Comparison of ENCODE assay signal across 8 mouse cellular contexts in the genomic region with DNA sequence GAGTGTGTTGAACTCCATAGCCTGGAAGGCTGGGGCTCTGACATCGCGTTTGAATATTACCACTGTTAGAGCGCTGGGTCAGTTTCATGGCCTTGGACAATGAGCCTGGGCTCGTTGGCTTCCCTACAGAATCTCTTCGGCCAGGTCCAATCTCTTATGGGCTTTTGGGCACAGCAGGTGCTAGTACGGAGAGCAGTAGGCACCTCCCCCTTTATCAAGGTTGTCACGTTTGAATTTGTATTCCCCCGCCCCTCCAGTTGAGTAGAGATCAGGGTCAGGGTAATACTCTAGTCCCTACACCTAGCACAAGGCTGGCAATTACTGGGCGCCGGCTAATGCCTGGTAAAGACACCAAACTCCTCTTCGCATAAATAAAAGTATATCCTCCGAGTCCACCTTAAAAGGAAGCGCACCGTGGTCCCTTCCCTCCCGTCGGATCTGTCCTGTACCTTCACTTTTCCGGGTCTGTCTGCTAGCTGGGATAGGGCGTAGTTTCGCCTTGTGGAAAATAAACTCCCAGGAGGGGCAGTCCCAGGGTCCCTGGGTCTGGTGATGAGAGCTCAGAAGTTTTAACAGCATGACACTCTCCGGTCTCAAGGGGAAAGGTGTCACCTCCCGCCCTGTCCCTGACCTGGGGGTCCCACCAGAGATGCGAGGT. TPM values are rescaled to one million over a fixed set of nuclear protein-coding genes. Genes with fewer than 3 reads are reported as not detected.
DNase-seq lines count a peak whose midpoint lies in the region; ATAC-seq lines count a peak whose summit lies in the region.

No protein-coding gene starts in this region.

- peak overlapping the region; percentile 23; the same call in 1 of the 2 replicates for H3K27ac ChIP-seq in kidney, embryonic 16.5 days (ENCODE audit: low read length)
- peak overlapping the region; percentile 24; the same call in 1 of the 2 replicates for H3K27ac ChIP-seq in brown adipose tissue, adult 24 weeks (replicated peaks; ENCODE audit: low read depth, low read length)
- H3K27ac ChIP-seq in hindbrain, embryonic 10.5 days = peak overlapping the region; percentile 80
- peak overlapping the region; percentile 78 for H3K27ac ChIP-seq in midbrain, embryonic 10.5 days (replicated peaks)

- H3K4me3 ChIP-seq in kidney, embryonic 16.5 days (ENCODE audit: low read length) = peak overlapping the region; percentile 90
- H3K4me3 ChIP-seq in brown adipose tissue, adult 24 weeks (ENCODE audit: insufficient read depth, low read depth, low read length) = peak overlapping the region; percentile 79
- H3K4me3 ChIP-seq in hindbrain, embryonic 10.5 days = peak overlapping the region; percentile 93
- H3K4me3 ChIP-seq in midbrain, embryonic 10.5 days = peak overlapping the region; percentile 80

- H3K4me1 ChIP-seq in kidney, embryonic 16.5 days (ENCODE audit: insufficient read depth, low read length) = peaks cover 33% of the 10 kb centered on the region
- peaks cover 2% of the 10 kb centered on the region; the same call in 1 of the 2 replicates for H3K4me1 ChIP-seq in brown adipose tissue, adult 24 weeks (ENCODE audit: control insufficient read depth, insufficient read depth, insufficient read length, low read length)
- H3K4me1 ChIP-seq in hindbrain, embryonic 10.5 days (replicated peaks) = peaks cover 58% of the 10 kb centered on the region
- peaks cover 57% of the 10 kb centered on the region for H3K4me1 ChIP-seq in midbrain, embryonic 10.5 days

- under 1% methylated on average over 22 of the region's 22 CpGs for WGBS in kidney, embryonic 16.5 days
- WGBS in hindbrain, embryonic 10.5 days = under 1% methylated on average over 22 of the region's 22 CpGs
- WGBS in midbrain, embryonic 10.5 days = under 1% methylated on average over 22 of the region's 22 CpGs

- H3K27me3 ChIP-seq in kidney, embryonic 16.5 days (ENCODE audit: insufficient read depth, low read length) = peaks cover 26% of the 10 kb centered on the region
- peaks cover 41% of the 10 kb centered on the region for H3K27me3 ChIP-seq in hindbrain, embryonic 10.5 days (ENCODE audit: insufficient read depth, poor library complexity, severe bottlenecking)
- peaks cover 43% of the 10 kb centered on the region for H3K27me3 ChIP-seq in midbrain, embryonic 10.5 days (ENCODE audit: low read depth, poor library complexity, severe bottlenecking)

- peak; percentile 18; the same call in 1 of the 2 replicates for ATAC-seq in kidney, embryonic 16.5 days (ENCODE audit: low FRiP score, low TSS enrichment)

- no peaks in the 10 kb centered on the region for H3K36me3 ChIP-seq in kidney, embryonic 16.5 days (ENCODE audit: insufficient read depth, low read length)
- peaks cover 9% of the 10 kb centered on the region for H3K36me3 ChIP-seq in hindbrain, embryonic 10.5 days
- peaks cover 9% of the 10 kb centered on the region; the same call in 1 of the 2 replicates for H3K36me3 ChIP-seq in midbrain, embryonic 10.5 days

- peak overlapping the region; percentile 94 for H3K4me2 ChIP-seq in kidney, embryonic 16.5 days (replicated peaks; ENCODE audit: low read depth, low read length)

- peak overlapping the region; percentile 77 for H3K9ac ChIP-seq in kidney, embryonic 16.5 days (replicated peaks; ENCODE audit: low read length)

- no peaks in the 10 kb centered on the region for H3K9me3 ChIP-seq in kidney, embryonic 16.5 days (ENCODE audit: low read length)
- H3K9me3 ChIP-seq in hindbrain, embryonic 10.5 days = no peaks in the 10 kb centered on the region
- H3K9me3 ChIP-seq in midbrain, embryonic 10.5 days (replicated peaks) = no peaks in the 10 kb centered on the region

- no peak for DNase-seq in kidney, adult 8-10 months
- no peak for DNase-seq in hindbrain, embryonic 10.5 days (ENCODE audit: low spot score)
- no peak for DNase-seq in midbrain, embryonic 10.5 days (ENCODE audit: low spot score)
- no peak for DNase-seq in spleen, postnatal 10 days (ENCODE audit: low spot score in 2 of 2)
- no peak for DNase-seq in spleen, postnatal 36 days (ENCODE audit: low spot score in 2 of 2)
- DNase-seq in retina, postnatal 1 day = no peak

RNA-seq across cellular contexts. Expression of a gene that starts 1.2 kb away (rescaled TPM):
- 28.2 and 28.4 TPM in 2 replicates for polyA plus RNA-seq in kidney, embryonic 16.5 days (2015; fragmentation: Nextera tagmentation; extraction: Ambion mirVana)
- 8.8 and 9.4 TPM in 2 replicates for polyA plus RNA-seq in brown adipose tissue, adult 24 weeks (2012; ENCODE audit: insufficient read depth, insufficient read length, missing spikeins)
- polyA plus RNA-seq in hindbrain, embryonic 10.5 days (2016; fragmentation: Nextera tagmentation; extraction: Ambion mirVana) = 23.2 and 24.2 TPM in 2 replicates
- 25.4 and 27.3 TPM in 2 replicates for polyA plus RNA-seq in midbrain, embryonic 10.5 days (2016; fragmentation: Nextera tagmentation; extraction: Ambion mirVana)

RNA-seq across cellular contexts. Expression of a gene that starts 3.7 kb away (rescaled TPM):
- polyA plus RNA-seq in kidney, embryonic 16.5 days (2015; fragmentation: Nextera tagmentation; extraction: Ambion mirVana) = 3.8 and 5.0 TPM in 2 replicates
- polyA plus RNA-seq in brown adipose tissue, adult 24 weeks (2012; ENCODE audit: insufficient read depth, insufficient read length, missing spikeins) = 5.3 and 6.1 TPM in 2 replicates
- polyA plus RNA-seq in hindbrain, embryonic 10.5 days (2016; fragmentation: Nextera tagmentation; extraction: Ambion mirVana) = 2.5 and 2.8 TPM in 2 replicates
- 2.3 and 3.0 TPM in 2 replicates for polyA plus RNA-seq in midbrain, embryonic 10.5 days (2016; fragmentation: Nextera tagmentation; extraction: Ambion mirVana)

RNA-seq across cellular contexts. Expression of a gene that starts 11.2 kb away (rescaled TPM):
- 26.1 and 26.9 TPM in 2 replicates for polyA plus RNA-seq in kidney, embryonic 16.5 days (2015; fragmentation: Nextera tagmentation; extraction: Ambion mirVana)
- 10.4 and 13.2 TPM in 2 replicates for polyA plus RNA-seq in brown adipose tissue, adult 24 weeks (2012; ENCODE audit: insufficient read depth, insufficient read length, missing spikeins)
- 27.6 and 33.1 TPM in 2 replicates for polyA plus RNA-seq in hindbrain, embryonic 10.5 days (2016; fragmentation: Nextera tagmentation; extraction: Ambion mirVana)
- polyA plus RNA-seq in midbrain, embryonic 10.5 days (2016; fragmentation: Nextera tagmentation; extraction: Ambion mirVana) = 33.5 and 37.6 TPM in 2 replicates

RNA-seq across cellular contexts. Expression of a gene that starts 20.5 kb away (rescaled TPM):
- 16.1 and 16.2 TPM in 2 replicates for polyA plus RNA-seq in kidney, embryonic 16.5 days (2015; fragmentation: Nextera tagmentation; extraction: Ambion mirVana)
- 4.9 and 5.3 TPM in 2 replicates for polyA plus RNA-seq in brown adipose tissue, adult 24 weeks (2012; ENCODE audit: insufficient read depth, insufficient read length, missing spikeins)
- polyA plus RNA-seq in hindbrain, embryonic 10.5 days (2016; fragmentation: Nextera tagmentation; extraction: Ambion mirVana) = 0.15 and 0.52 TPM in 2 replicates
- 0.32 and 0.57 TPM in 2 replicates for polyA plus RNA-seq in midbrain, embryonic 10.5 days (2016; fragmentation: Nextera tagmentation; extraction: Ambion mirVana)

Comparison
In these comparisons a context has a peak if more than half of its experiments do, and no peak if none do; other contexts are left out.
1. H3K27ac ChIP-seq: peak in every context shown above with its lines; median percentile 80 in hindbrain, embryonic 10.5 days; 78 in midbrain, embryonic 10.5 days; 24 in brown adipose tissue, adult 24 weeks; 23 in kidney, embryonic 16.5 days.